Mouse (Mus musculus): ENCODE data around the gene Mapk11. TPM values are rescaled to one million over a fixed set of nuclear protein-coding genes. Genes with fewer than 3 reads are reported as not detected.

The Mapk11 gene
- polyA plus RNA-seq, 1 experiment from 2014 or later = 27.3 TPM

- Histone ChIP-seq H3K36me3 (0 out of 2 replicates have a peak, but pooled peaks cover 3% of the 10 kb centered on the region), H3K27me3 (no peaks in the 10 kb centered on the region), H3K4me2 (peak within 1 kb of the TSS; percentile 93), H3K4me1 (replicated peaks) (peaks cover 50% of the 10 kb centered on the region), H3K4me3 (peak within 1 kb of the TSS; percentile 91), H3K9me3 (no peaks in the 10 kb centered on the region), H3K9ac (peak within 1 kb of the TSS; percentile 74), H3K27ac (replicated peaks) (peak within 1 kb of the TSS; percentile 92)
- WGBS = under 1% methylated on average over 47 of the region's 47 CpGs
- peak; percentile 80 for ATAC-seq (ENCODE audit: low FRiP score, low read depth)
Observed at GRCm38 (mm10) chr15:89122649-89123366, 26.6 kb downstream of the Mapk11 start, which contains the start of gene Tubgcp6. Tubgcp6 (minus strand) TSS chr15:89123112.

DNA sequence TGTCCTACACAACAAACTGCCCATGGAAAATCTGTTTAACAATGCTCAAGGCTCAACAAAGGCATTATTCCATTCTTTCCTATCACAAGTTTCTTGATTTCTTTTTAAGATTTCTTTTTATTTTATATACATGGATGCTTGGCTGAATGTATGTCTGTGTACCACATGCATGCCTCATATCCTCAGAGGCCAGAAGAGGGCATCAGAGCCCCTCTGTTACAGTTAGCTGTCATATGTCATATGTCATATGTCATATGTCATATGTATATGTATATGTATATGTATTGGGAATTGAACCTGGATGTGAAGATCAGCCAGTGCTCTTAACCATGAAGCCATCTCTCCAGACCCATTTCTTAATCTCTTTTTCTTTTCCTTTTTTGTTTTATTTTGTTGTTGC lies 31.4 kb downstream of the Mapk11 start:
- Histone ChIP-seq H3K4me3 (no peak overlapping the region), H3K27me3 (no peaks in the 10 kb centered on the region), H3K4me1 (replicated peaks) (peaks cover 36% of the 10 kb centered on the region), H3K9me3 (no peaks in the 10 kb centered on the region), H3K9ac (no peak overlapping the region), H3K36me3 (peaks cover 34% of the 10 kb centered on the region), H3K4me2 (no peak overlapping the region), H3K27ac (replicated peaks) (no peak overlapping the region)
- ATAC-seq (ENCODE audit: low FRiP score, low read depth) = no peak

DNA sequence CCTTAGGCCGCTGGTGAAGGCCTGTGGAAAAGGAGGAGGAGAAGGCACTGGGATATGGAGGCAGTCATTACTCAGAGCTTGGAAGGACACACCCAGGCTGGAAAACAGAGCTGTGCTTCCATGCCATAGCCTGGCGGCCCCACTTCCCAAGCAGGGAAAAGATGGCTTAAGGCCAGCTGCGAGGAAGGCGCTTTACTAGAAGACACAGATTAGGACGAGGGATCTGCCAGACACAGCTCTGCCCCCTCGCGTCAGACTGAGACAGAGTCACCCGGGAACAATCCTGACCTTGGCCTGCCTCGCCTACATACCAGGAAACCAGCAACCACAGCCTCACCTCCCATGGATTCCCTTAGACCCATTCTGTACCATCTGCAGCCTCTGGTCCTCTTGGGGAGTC lies 39.3 kb downstream of the Mapk11 start:
- ATAC-seq (ENCODE audit: low FRiP score, low read depth) = no peak
- Histone ChIP-seq H3K36me3 (peaks cover 87% of the 10 kb centered on the region), H3K27ac (replicated peaks) (no peak overlapping the region), H3K27me3 (no peaks in the 10 kb centered on the region), H3K4me1 (replicated peaks) (no peaks in the 10 kb centered on the region), H3K9ac (no peak overlapping the region), H3K9me3 (no peaks in the 10 kb centered on the region), H3K4me3 (no peak overlapping the region), H3K4me2 (no peak overlapping the region)
- WGBS = 86% methylated on average over 9 of the region's 9 CpGs

- no peaks in the 10 kb centered on the region for H3K9me3 ChIP-seq
- H3K27ac ChIP-seq (replicated peaks) = no peak overlapping the region
- no peaks in the 10 kb centered on the region for H3K4me1 ChIP-seq (replicated peaks)
- peaks cover 85% of the 10 kb centered on the region for H3K36me3 ChIP-seq
- H3K27me3 ChIP-seq = no peaks in the 10 kb centered on the region
- ATAC-seq (ENCODE audit: low FRiP score, low read depth) = no peak
- H3K9ac ChIP-seq = no peak overlapping the region
- no peak overlapping the region for H3K4me3 ChIP-seq
- H3K4me2 ChIP-seq = no peak overlapping the region
- 93% methylated on average over 1 of the region's 1 CpGs for WGBS
Observed at GRCm38 (mm10) chr15:89106976-89107375, 42.5 kb downstream of the Mapk11 start.

- no peaks in the 10 kb centered on the region for H3K9me3 ChIP-seq
- no peak for ATAC-seq (ENCODE audit: low FRiP score, low read depth)
Observed at GRCm38 (mm10) chr15:89106073-89106472, 43.4 kb downstream of the Mapk11 start.

GRCm38 (mm10) chr15:89104425-89104824 lies 45.0 kb downstream of the Mapk11 start:
- Histone ChIP-seq H3K9ac (no peak overlapping the region), H3K4me1 (replicated peaks) (no peaks in the 10 kb centered on the region), H3K4me3 (no peak overlapping the region), H3K27me3 (no peaks in the 10 kb centered on the region), H3K4me2 (no peak overlapping the region), H3K27ac (replicated peaks) (no peak overlapping the region), H3K36me3 (peaks cover 88% of the 10 kb centered on the region), H3K9me3 (no peaks in the 10 kb centered on the region)
- no peak for ATAC-seq (ENCODE audit: low FRiP score, low read depth)
- WGBS = 94% methylated on average over 8 of the region's 8 CpGs

More at GRCm38 (mm10) chr15:89106073-89106472, 43.4 kb downstream of the Mapk11 start:
- no peak overlapping the region for H3K4me2 ChIP-seq
- no peak overlapping the region for H3K27ac ChIP-seq (replicated peaks)
- H3K4me3 ChIP-seq = no peak overlapping the region
- no peak overlapping the region for H3K9ac ChIP-seq
- peaks cover 87% of the 10 kb centered on the region for H3K36me3 ChIP-seq
- 90% methylated on average over 13 of the region's 13 CpGs for WGBS
- H3K4me1 ChIP-seq (replicated peaks) = no peaks in the 10 kb centered on the region
- no peaks in the 10 kb centered on the region for H3K27me3 ChIP-seq

GRCm38 (mm10) chr15:89103921-89104320 lies 45.5 kb downstream of the Mapk11 start:
- H3K27me3 ChIP-seq = no peaks in the 10 kb centered on the region
- H3K36me3 ChIP-seq = peaks cover 91% of the 10 kb centered on the region
- no peak overlapping the region for H3K27ac ChIP-seq (replicated peaks)
- 84% methylated on average over 10 of the region's 10 CpGs for WGBS
- no peaks in the 10 kb centered on the region for H3K4me1 ChIP-seq (replicated peaks)
- H3K9ac ChIP-seq = no peak overlapping the region
- H3K4me3 ChIP-seq = no peak overlapping the region
- ATAC-seq (ENCODE audit: low FRiP score, low read depth) = no peak
- no peaks in the 10 kb centered on the region for H3K9me3 ChIP-seq
- H3K4me2 ChIP-seq = no peak overlapping the region

DNA sequence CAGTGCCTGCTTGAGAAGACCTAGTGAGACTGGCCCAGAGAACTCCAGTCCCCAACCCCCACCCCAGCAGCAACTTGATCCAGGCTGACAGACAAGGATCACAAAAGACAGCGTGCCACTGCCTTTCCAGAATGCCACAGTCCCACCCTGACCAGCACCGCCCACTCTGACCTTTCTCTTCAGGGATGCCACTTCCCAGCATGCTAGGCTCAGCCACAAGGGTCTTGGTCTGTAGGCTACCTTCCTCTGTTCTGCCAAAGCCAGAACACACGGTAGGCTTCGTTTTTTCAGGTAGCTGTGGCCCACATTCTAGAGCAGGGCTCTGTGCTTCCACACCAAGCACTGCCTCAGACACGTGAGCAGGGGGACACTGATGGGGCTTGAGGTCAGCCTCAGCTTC lies 46.8 kb downstream of the Mapk11 start:
- no peak for ATAC-seq (ENCODE audit: low FRiP score, low read depth)
- H3K4me3 ChIP-seq = no peak overlapping the region

GRCm38 (mm10) chr15:89100823-89101222 lies 48.6 kb downstream of the Mapk11 start:
- H3K27ac ChIP-seq (replicated peaks) = no peak overlapping the region
- H3K4me2 ChIP-seq = no peak overlapping the region
- ATAC-seq (ENCODE audit: low FRiP score, low read depth) = no peak
- H3K4me1 ChIP-seq (replicated peaks) = no peaks in the 10 kb centered on the region
- no peak overlapping the region for H3K9ac ChIP-seq
- H3K4me3 ChIP-seq = no peak overlapping the region
- peaks cover 90% of the 10 kb centered on the region for H3K36me3 ChIP-seq
- H3K9me3 ChIP-seq = no peaks in the 10 kb centered on the region
- no peaks in the 10 kb centered on the region for H3K27me3 ChIP-seq
- WGBS = 94% methylated on average over 12 of the region's 12 CpGs

More for the DNA sequence above, 46.8 kb downstream of the Mapk11 start:
- Histone ChIP-seq H3K9me3 (no peaks in the 10 kb centered on the region), H3K36me3 (peaks cover 90% of the 10 kb centered on the region), H3K4me2 (no peak overlapping the region), H3K4me1 (replicated peaks) (no peaks in the 10 kb centered on the region), H3K9ac (no peak overlapping the region), H3K27me3 (no peaks in the 10 kb centered on the region), H3K27ac (replicated peaks) (no peak overlapping the region)
- 45% methylated on average over 5 of the region's 5 CpGs for WGBS

DNA sequence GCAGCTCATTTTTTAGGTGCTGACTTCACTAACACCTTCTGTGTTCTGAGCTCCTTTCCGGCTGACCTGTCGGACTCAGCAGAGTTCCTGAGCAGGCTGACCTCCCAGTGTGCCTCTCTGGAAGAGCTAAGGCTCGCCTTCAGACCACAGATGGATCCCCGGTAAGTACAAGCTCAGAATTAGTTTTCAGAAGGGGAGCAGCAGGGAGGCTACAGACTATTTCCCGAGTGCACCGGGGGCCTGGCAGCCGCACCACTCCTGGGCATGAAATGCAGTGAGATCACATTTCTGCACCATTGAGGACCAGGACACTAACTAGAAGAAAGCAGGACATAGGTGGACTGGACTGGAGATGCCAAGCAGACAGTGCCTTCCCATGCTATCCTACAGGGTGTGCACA lies 50.8 kb downstream of the Mapk11 start:
- 92% methylated on average over 7 of the region's 7 CpGs for WGBS
- H3K27me3 ChIP-seq = no peaks in the 10 kb centered on the region
- H3K36me3 ChIP-seq = peaks cover 79% of the 10 kb centered on the region
- H3K27ac ChIP-seq (replicated peaks) = no peak overlapping the region
- no peak overlapping the region for H3K4me3 ChIP-seq
- H3K9me3 ChIP-seq = no peaks in the 10 kb centered on the region
- no peak overlapping the region for H3K4me2 ChIP-seq
- no peak overlapping the region for H3K9ac ChIP-seq
- ATAC-seq (ENCODE audit: low FRiP score, low read depth) = no peak
- no peaks in the 10 kb centered on the region for H3K4me1 ChIP-seq (replicated peaks)

GRCm38 (mm10) chr15:89097450-89097849 lies 52.0 kb downstream of the Mapk11 start:
- WGBS = 95% methylated on average over 5 of the region's 5 CpGs
- Histone ChIP-seq H3K27ac (replicated peaks) (no peak overlapping the region), H3K9me3 (no peaks in the 10 kb centered on the region), H3K36me3 (peaks cover 86% of the 10 kb centered on the region), H3K9ac (no peak overlapping the region), H3K4me2 (no peak overlapping the region), H3K4me3 (no peak overlapping the region), H3K4me1 (replicated peaks) (no peaks in the 10 kb centered on the region), H3K27me3 (no peaks in the 10 kb centered on the region)
- no peak for ATAC-seq (ENCODE audit: low FRiP score, low read depth)

All from hindbrain, embryonic 15.5 days (tissue).